Mouse (Mus musculus) A20 (cell line): ENCODE data around the gene Sf1.

Experiments used
- DNase-seq: peaks from one replicate; pipeline ENCODE4 v3.0.0-alpha.2; 2011; ENCODE audit warnings: low read depth, low spot score

Sf1 gene

GRCm38 (mm10) chr19:6341453-6342077 lies 21.9 kb upstream of the Sf1 start:
- no peak for DNase-seq

- DNase-seq = peak; percentile 19
These were observed 21.1 kb upstream of the Sf1 start for GRCm38 (mm10) chr19:6342276-6342933.

- DNase-seq = no peak
These were observed 20.2 kb upstream of the Sf1 start for GRCm38 (mm10) chr19:6343066-6343925.

- DNase-seq = no peak
These were observed 19.5 kb upstream of the Sf1 start for GRCm38 (mm10) chr19:6343996-6344395.

GRCm38 (mm10) chr19:6346023-6346422 lies 17.5 kb upstream of the Sf1 start:
- no peak for DNase-seq

- no peak for DNase-seq
These were observed 16.8 kb upstream of the Sf1 start for GRCm38 (mm10) chr19:6346661-6347060.

GRCm38 (mm10) chr19:6347615-6348014 lies 15.9 kb upstream of the Sf1 start:
- DNase-seq = no peak

GRCm38 (mm10) chr19:6348717-6349116 lies 14.8 kb upstream of the Sf1 start:
- DNase-seq = no peak

- DNase-seq = no peak
These were observed 14.1 kb upstream of the Sf1 start for GRCm38 (mm10) chr19:6349215-6349983.

- DNase-seq = peak; percentile 19
These were observed 11.9 kb upstream of the Sf1 start for GRCm38 (mm10) chr19:6351431-6352106.

- peak; percentile 76 for DNase-seq
These were observed 11.4 kb upstream of the Sf1 start for GRCm38 (mm10) chr19:6352107-6352505.

GRCm38 (mm10) chr19:6354030-6354429 lies 9.5 kb upstream of the Sf1 start:
- DNase-seq = no peak

GRCm38 (mm10) chr19:6361291-6361690 lies 2.2 kb upstream of the Sf1 start:
- DNase-seq = no peak

GRCm38 (mm10) chr19:6363091-6363410 lies 439 bp upstream of the Sf1 start:
- DNase-seq = no peak

- peak; percentile 93 for DNase-seq
These were observed 831 bp downstream of the Sf1 start for GRCm38 (mm10) chr19:6364317-6364725.

GRCm38 (mm10) chr19:6364842-6365241 lies 1.4 kb downstream of the Sf1 start:
- no peak for DNase-seq

GRCm38 (mm10) chr19:6370175-6370574 lies 6.7 kb downstream of the Sf1 start:
- DNase-seq = no peak

- DNase-seq = no peak
These were observed 8.9 kb downstream of the Sf1 start for GRCm38 (mm10) chr19:6372433-6372832.

- peak; percentile 65 for DNase-seq
These were observed 10.3 kb downstream of the Sf1 start for GRCm38 (mm10) chr19:6373539-6374400.

GRCm38 (mm10) chr19:6374571-6374970 lies 11.1 kb downstream of the Sf1 start:
- no peak for DNase-seq
